Mouse (Mus musculus) MEL (cell line): ENCODE measurements around the gene Mok. TPM values are rescaled to one million over a fixed set of nuclear protein-coding genes. Genes with fewer than 3 reads are reported as not detected.

Experiments
- DNase-seq: peaks from one replicate; pipeline ENCODE4 v3.0.0; 2011; ENCODE audit warnings: low read depth, low spot score
- H3K27ac ChIP-seq: 2 replicates; pipeline ENCODE4 v1.5.1; 2012; ENCODE audit warnings: low read depth, mild to moderate bottlenecking, control low read depth, low read length, moderate library complexity; ENCODE audit not compliant: control insufficient read depth
- H3K27me3 ChIP-seq, 2 experiments: fragments of 150-350 bp in 1 of 2; sonication (generic) in 1 of 2; 2 replicates each; pipeline ENCODE4 v1.6.1; 2012; ENCODE audit warnings: low read length in 2 of 2, mild to moderate bottlenecking in 2 of 2, improper control_type of control experiment in 1 of 2, moderate library complexity in 1 of 2; ENCODE audit not compliant: insufficient read depth in 2 of 2, control insufficient read depth in 1 of 2
- H3K36me3 ChIP-seq, 2 experiments: 2 replicates each; pipeline ENCODE4 v1.6.1; 2012 to 2014; ENCODE audit warnings: low read length in 2 of 2, improper control_type of control experiment in 1 of 2, inconsistent platforms in 1 of 2, mild to moderate bottlenecking in 1 of 2; ENCODE audit not compliant: insufficient read depth in 2 of 2, control insufficient read depth in 1 of 2
- H3K4me1 ChIP-seq, 2 experiments: fragments of 150-350 bp in 1 of 2; sonication (generic) in 1 of 2; 2 replicates each; pipeline ENCODE4 v1.6.1; 2012; ENCODE audit warnings: low read length in 2 of 2, improper control_type of control experiment in 1 of 2, mild to moderate bottlenecking in 1 of 2; ENCODE audit not compliant: insufficient read depth in 2 of 2, control insufficient read depth in 1 of 2
- H3K4me3 ChIP-seq, 2 experiments: fragments of 150-350 bp in 1 of 2; sonication (generic) in 1 of 2; 2 replicates each; pipeline ENCODE4 v1.5.1; 2012; ENCODE audit warnings: low read depth in 2 of 2, low read length in 2 of 2, mild to moderate bottlenecking in 2 of 2, moderate library complexity in 2 of 2, control low read depth in 1 of 2, improper control_type of control experiment in 1 of 2; ENCODE audit not compliant: control insufficient read depth in 1 of 2, insufficient read depth in 1 of 2
- H3K79me2 ChIP-seq: 2 replicates; pipeline ENCODE4 v1.6.1; 2012; ENCODE audit warnings: mild to moderate bottlenecking, low read length, moderate library complexity; ENCODE audit not compliant: control insufficient read depth, poor library complexity, insufficient read depth
- H3K9ac ChIP-seq: 2 replicates; pipeline ENCODE4 v1.6.1; 2012; ENCODE audit warnings: low read depth, mild to moderate bottlenecking, control low read depth, low read length, moderate library complexity; ENCODE audit not compliant: control insufficient read depth, poor library complexity, severe bottlenecking
- H3K9me3 ChIP-seq: fragments of 150-350 bp; sonication (generic); replicated peaks from 2 replicates; pipeline ENCODE4 v1.6.1; 2012; ENCODE audit warnings: mild to moderate bottlenecking, low read length, improper control_type of control experiment, moderate library complexity; ENCODE audit not compliant: insufficient read depth
- CTCF ChIP-seq, 3 experiments: IDR thresholded peaks in 2 of 3; conservative IDR thresholded peaks in 1 of 3; 2 replicates each; pipeline ENCODE4 v1.5.1; 2011 to 2012; ENCODE audit warnings: low read length in 3 of 3, low read depth in 2 of 3, mild to moderate bottlenecking in 2 of 3, improper control_type of control experiment in 1 of 3, inconsistent platforms in 1 of 3, mixed read lengths in 1 of 3, moderate library complexity in 1 of 3; ENCODE audit not compliant: control insufficient read depth in 1 of 3, insufficient read depth in 1 of 3, poor library complexity in 1 of 3, severe bottlenecking in 1 of 3
- GABPA ChIP-seq: IDR thresholded peaks from 2 replicates; pipeline ENCODE4 v1.6.1; 2012; ENCODE audit warnings: low read depth, mild to moderate bottlenecking, inconsistent platforms, low read length, improper control_type of control experiment, moderate library complexity
- GATA1 ChIP-seq: IDR thresholded peaks from 2 replicates; pipeline ENCODE4 v1.6.1; 2011; ENCODE audit warnings: low read depth, low read length, improper control_type of control experiment
- JUND ChIP-seq: IDR thresholded peaks from 2 replicates; pipeline ENCODE4 v1.6.1; 2011; ENCODE audit warnings: low read depth, mild to moderate bottlenecking, improper control_type of control experiment, low read length
- MAFK ChIP-seq: IDR thresholded peaks from 2 replicates; pipeline ENCODE4 v1.6.1; 2011; ENCODE audit warnings: low read depth, mild to moderate bottlenecking, low read length, improper control_type of control experiment, borderline replicate concordance
- MAX ChIP-seq: IDR thresholded peaks from 2 replicates; pipeline ENCODE4 v1.6.1; 2011; ENCODE audit warnings: low read length, improper control_type of control experiment
- MXI1 ChIP-seq: IDR thresholded peaks from 2 replicates; pipeline ENCODE4 v1.6.1; 2011; ENCODE audit warnings: mild to moderate bottlenecking, low read depth, low read length, improper control_type of control experiment
- MYB ChIP-seq: IDR thresholded peaks from 2 replicates; pipeline ENCODE4 v1.6.1; 2011; ENCODE audit warnings: mild to moderate bottlenecking, low read depth, low read length, improper control_type of control experiment
- MYC ChIP-seq: IDR thresholded peaks from 2 replicates; pipeline ENCODE4 v1.6.1; 2011; ENCODE audit warnings: low read depth, mild to moderate bottlenecking, low read length, improper control_type of control experiment, moderate library complexity
- POLR2AphosphoS5 ChIP-seq: IDR thresholded peaks from 2 replicates; pipeline ENCODE4 v1.6.1; 2012; ENCODE audit warnings: low read depth, borderline replicate concordance, mild to moderate bottlenecking, inconsistent platforms, low read length, moderate library complexity, mixed read lengths
- RCOR1 ChIP-seq: IDR thresholded peaks from 2 replicates; pipeline ENCODE4 v1.6.1; 2012; ENCODE audit warnings: low read depth, mild to moderate bottlenecking, inconsistent platforms, low read length, improper control_type of control experiment
- SIN3A ChIP-seq: IDR thresholded peaks from 2 replicates; pipeline ENCODE4 v1.6.1; 2012; ENCODE audit warnings: low read length, improper control_type of control experiment, inconsistent platforms
- SMC3 ChIP-seq: IDR thresholded peaks from 2 replicates; pipeline ENCODE4 v1.6.1; 2011; ENCODE audit warnings: low read depth, low read length, improper control_type of control experiment
- TAL1 ChIP-seq: IDR thresholded peaks from 2 replicates; pipeline ENCODE4 v1.6.1; 2012; ENCODE audit warnings: mild to moderate bottlenecking, inconsistent platforms, low read length, moderate library complexity, mixed read lengths
- TBP ChIP-seq: IDR thresholded peaks from 2 replicates; pipeline ENCODE4 v1.8.0; 2011; ENCODE audit warnings: low read depth, low read length, improper control_type of control experiment
- TCF12 ChIP-seq: IDR thresholded peaks from 2 replicates; pipeline ENCODE4 v1.6.1; 2014; ENCODE audit warnings: low read depth, mild to moderate bottlenecking, inconsistent platforms, low read length, improper control_type of control experiment, moderate library complexity
- UBTF ChIP-seq: IDR thresholded peaks from 2 replicates; pipeline ENCODE4 v1.6.1; 2012; ENCODE audit warnings: low read depth, mild to moderate bottlenecking, inconsistent platforms, low read length, improper control_type of control experiment, moderate library complexity, borderline replicate concordance; ENCODE audit not compliant: insufficient read depth
- ZC3H11A ChIP-seq: IDR thresholded peaks from 2 replicates; pipeline ENCODE4 v1.6.1; 2012; ENCODE audit warnings: low read depth, mild to moderate bottlenecking, inconsistent platforms, low read length, improper control_type of control experiment
- ZMIZ1 ChIP-seq: IDR thresholded peaks from 2 replicates; pipeline ENCODE4 v1.6.1; 2012; ENCODE audit warnings: low read depth, mild to moderate bottlenecking, inconsistent platforms, low read length, improper control_type of control experiment, moderate library complexity
- ZNF384 ChIP-seq: IDR thresholded peaks from 2 replicates; pipeline ENCODE4 v1.6.1; 2012; ENCODE audit warnings: low read depth, mild to moderate bottlenecking, inconsistent platforms, low read length, improper control_type of control experiment
- polyA plus RNA-seq, 2 experiments: library from polyadenylated mRNA; stranded (reverse) in 1 of 2; unstranded in 1 of 2; fragments of >175 nt in 1 of 2; fragments of >200 nt in 1 of 2; gene quantifications; 2 replicates each; pipeline versions ENCODE4 v1.2.1 to v1.2.4; 2012; ENCODE audit warnings: low replicate concordance in 2 of 2, low read depth in 1 of 2; ENCODE audit not compliant: insufficient read length in 2 of 2, insufficient read depth in 1 of 2, missing spikeins in 1 of 2
- total RNA-seq: library from RNA; depleted of rRNA; stranded (reverse); fragments of 300-350 nt; gene quantifications from 2 replicates; pipeline ENCODE4 v1.2.3, GENCODE M21; 2012

The Mok gene
- total and polyA plus RNA-seq, 3 experiments: 0.39 to 1.6 TPM; not detected in 1

- TF ChIP-seq MYC: 0 out of 2 replicates have a peak, but pooled peaks have one; percentile 11
- TF ChIP-seq MAX: no peak
- TF ChIP-seq SMC3: peak; percentile 73
- peak; percentile 55 for TF ChIP-seq MXI1
- TF ChIP-seq, all 39 proteins: peak for 12
Measured at GRCm38 (mm10) chr12:110843194-110844048, 2.7 kb upstream of the Mok start (continued).

- DNase-seq: peak; percentile 63
- H3K79me2 ChIP-seq: no peaks in the 10 kb centered on the region; the same call in 1 of the 2 replicates
- H3K36me3 ChIP-seq: peaks cover 0 to 6% of the 10 kb centered on the region in 2 experiments; a peak in 1 of 4 replicates
- 0 out of 2 replicates have a peak, but pooled peaks have one; percentile 8 for TF ChIP-seq SIN3A
- TF ChIP-seq ZNF384: 0 out of 2 replicates have a peak, but pooled peaks have one; percentile 29
- 0 out of 2 replicates have a peak, but pooled peaks have one; percentile 17 for TF ChIP-seq MXI1
- peak; percentile 41 for TF ChIP-seq SMC3
- no peak for TF ChIP-seq RCOR1
- TF ChIP-seq MYC: 0 out of 2 replicates have a peak, but pooled peaks have one; percentile 66
- peak; percentile 6 to 31 (median 9); a peak in 2 of 6 replicates for TF ChIP-seq CTCF (IDR thresholded peaks at IDR 0.05 in 2 of 3, conservative IDR thresholded peaks at IDR 0.05 in 1 of 3; ENCODE audit: control insufficient read depth in 1 of 3, insufficient read depth in 1 of 3, low read depth in 2 of 3, low read length in 3 of 3, poor library complexity in 1 of 3, severe bottlenecking in 1 of 3)
- no peak for TF ChIP-seq POLR2AphosphoS5
- peak; percentile 83 for TF ChIP-seq TBP
- H3K4me1 ChIP-seq: peaks cover 0 to 12% of the 10 kb centered on the region in 2 experiments; a peak in 2 of 4 replicates
- H3K4me3 ChIP-seq: peak overlapping the region in 1 of 2 experiments; percentile 11; a peak in 2 of 4 replicates
- no peaks in the 10 kb centered on the region for H3K9me3 ChIP-seq
- H3K27ac ChIP-seq: 0 out of 2 replicates have a peak overlapping the region, but pooled peaks have one; percentile 6
- no peaks in the 10 kb centered on the region for H3K27me3 ChIP-seq
- peak overlapping the region; percentile 16; the same call in 1 of the 2 replicates for H3K9ac ChIP-seq
Measured at GRCm38 (mm10) chr12:110841731-110842493, 1.2 kb upstream of the Mok start.

- Histone ChIP-seq H3K27ac (no peak overlapping the region), H3K9ac (no peak overlapping the region), H3K27me3 (no peaks in the 10 kb centered on the region), H3K4me3 (no peak overlapping the region), H3K79me2 (no peaks in the 10 kb centered on the region; the same call in 1 of the 2 replicates), H3K4me1 (peaks cover 0 to 5% of the 10 kb centered on the region in 2 experiments; a peak in 2 of 4 replicates), H3K36me3 (peaks cover 0 to 5% of the 10 kb centered on the region in 2 experiments; a peak in 1 of 4 replicates), H3K9me3 (no peaks in the 10 kb centered on the region)
- DNase-seq: no peak
- TF ChIP-seq TAL1 (no peak), ZC3H11A (no peak), TCF12 (no peak), JUND (no peak), SIN3A (no peak), ZMIZ1 (no peak), SMC3 (no peak), GATA1 (no peak), GABPA (no peak), MYB (no peak), UBTF (no peak), MAFK (no peak)
Measured at GRCm38 (mm10) chr12:110837850-110838249, 2.9 kb downstream of the Mok start.
